Mouse (Mus musculus) intestine, postnatal 0 days (tissue): ENCODE data around the gene Akap5. TPM values are rescaled to one million over a fixed set of nuclear protein-coding genes. Genes with fewer than 3 reads are reported as not detected.

Source experiments
- ATAC-seq: fragments of 200-750 bp; cut with Nextera tagmentation; 2 replicates; pipeline ENCODE4 v1.8.0; 2017; ENCODE audit warnings: mild to moderate bottlenecking, moderate TSS enrichment, moderate library complexity
- H3K27ac ChIP-seq: fragments of 300-500 bp; sonication (generic); 2 replicates; pipeline ENCODE4 v1.5.1; 2014; ENCODE audit warnings: mild to moderate bottlenecking, low read depth, low read length, moderate library complexity
- H3K27me3 ChIP-seq: fragments of 300-500 bp; sonication (generic); replicated peaks from 2 replicates; pipeline ENCODE4 v1.6.1; 2014; ENCODE audit warnings: low read length, mixed read lengths; ENCODE audit not compliant: control insufficient read depth, insufficient read depth
- H3K36me3 ChIP-seq: fragments of 300-500 bp; sonication (generic); 2 replicates; pipeline ENCODE4 v1.6.1; 2014; ENCODE audit warnings: mild to moderate bottlenecking, moderate library complexity; ENCODE audit not compliant: control insufficient read depth, insufficient read depth
- H3K4me1 ChIP-seq: fragments of 300-500 bp; sonication (generic); replicated peaks from 2 replicates; pipeline ENCODE4 v1.6.1; 2014; ENCODE audit warnings: antibody characterized with exemption, low read length, mixed read lengths; ENCODE audit not compliant: control insufficient read depth, insufficient read depth
- H3K4me2 ChIP-seq: fragments of 300-500 bp; sonication (generic); replicated peaks from 2 replicates; pipeline ENCODE4 v1.6.1; 2014; ENCODE audit warnings: low read depth, mild to moderate bottlenecking, moderate library complexity
- H3K4me3 ChIP-seq: fragments of 300-500 bp; sonication (generic); 2 replicates; pipeline ENCODE4 v1.5.1; 2014; ENCODE audit warnings: low read depth, low read length
- H3K9ac ChIP-seq: fragments of 300-500 bp; sonication (generic); 2 replicates; pipeline ENCODE4 v1.6.1; 2014; ENCODE audit warnings: mild to moderate bottlenecking, low read depth, low read length
- H3K9me3 ChIP-seq: fragments of 300-500 bp; sonication (generic); 2 replicates; pipeline ENCODE4 v1.6.1; 2016; ENCODE audit warnings: mixed run types; ENCODE audit not compliant: control insufficient read depth
- CTCF ChIP-seq: sonication (generic); IDR thresholded peaks from 2 replicates; pipeline ENCODE4 v1.5.1; 2016; ENCODE audit warnings: low read depth, mild to moderate bottlenecking, control low read depth, antibody characterized with exemption, moderate library complexity
- WGBS: fragments of 180-500 bp; shearing (Covaris S2); extraction: QIAGEN DNeasy Blood & Tissue Kit; methylation state at CpG from one replicate; pipeline ENCODE4 v1.1.7; 2014; 5-methylcytosine and 5-hydroxymethylcytosine counted together
- polyA plus RNA-seq: library from polyadenylated mRNA; unstranded; fragments of >200 nt; fragmentation: Nextera tagmentation; extraction: Ambion mirVana; gene quantifications from 2 replicates; pipeline ENCODE4 v1.2.1, GENCODE M21; 2015

The Akap5 gene
- polyA plus RNA-seq, 1 experiment from 2014 or later: 0.85 TPM

DNA sequence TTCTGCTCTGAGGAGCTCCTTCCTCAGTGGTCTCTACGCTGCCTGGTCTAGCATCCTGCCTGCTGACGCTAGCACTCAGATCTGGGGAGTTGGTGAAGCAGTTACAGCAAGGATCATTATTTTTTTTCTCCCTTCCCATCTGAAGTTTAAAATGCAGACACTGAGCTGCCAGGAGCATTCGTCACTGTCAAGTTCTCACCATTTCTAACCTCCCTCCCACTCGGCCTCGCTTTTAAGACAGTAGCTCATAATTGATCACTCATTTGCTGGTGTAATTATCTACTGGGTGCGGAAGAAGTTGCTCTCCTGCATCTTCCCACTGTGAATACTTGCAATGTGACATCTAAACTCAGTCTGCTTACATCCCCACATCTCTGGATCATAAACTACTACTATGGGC is 39.3 kb upstream of the Akap5 start:
- 85% methylated on average over 6 of the region's 6 CpGs for WGBS

DNA sequence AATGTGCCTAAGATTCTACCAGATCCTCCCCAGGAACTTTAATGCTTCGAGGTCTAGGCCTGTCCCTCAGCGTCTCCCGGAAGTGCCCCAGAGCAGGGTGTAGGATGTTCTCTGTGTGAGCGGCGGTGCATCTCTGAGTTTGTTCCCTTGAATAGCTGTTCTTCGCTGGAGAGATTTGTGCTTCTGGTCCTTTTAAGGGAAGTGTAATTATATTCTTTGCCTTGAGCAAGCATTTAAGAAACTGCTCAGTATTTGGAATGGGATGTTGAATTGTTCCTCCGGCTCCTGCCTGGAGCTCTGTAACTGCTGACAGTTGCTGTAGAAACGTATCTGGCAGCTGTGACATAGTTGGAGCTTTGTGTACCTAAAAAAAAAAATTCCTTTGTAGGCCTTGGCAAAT is 36.7 kb upstream of the Akap5 start:
- H3K9ac ChIP-seq: no peak overlapping the region
- no peak for ATAC-seq
- no peak for TF ChIP-seq CTCF
- H3K9me3 ChIP-seq: no peaks in the 10 kb centered on the region
- peaks cover 51% of the 10 kb centered on the region for H3K36me3 ChIP-seq
- H3K27ac ChIP-seq: no peak overlapping the region
- no peak overlapping the region for H3K4me2 ChIP-seq
- no peaks in the 10 kb centered on the region for H3K27me3 ChIP-seq
- H3K4me3 ChIP-seq: no peak overlapping the region
- no peaks in the 10 kb centered on the region for H3K4me1 ChIP-seq
- WGBS: 80% methylated on average over 8 of the region's 8 CpGs

More for the DNA sequence above, 39.3 kb upstream of the Akap5 start:
- Histone ChIP-seq H3K27ac (no peak overlapping the region), H3K9ac (no peak overlapping the region), H3K4me2 (no peak overlapping the region), H3K4me1 (no peaks in the 10 kb centered on the region), H3K36me3 (peaks cover 36% of the 10 kb centered on the region), H3K27me3 (no peaks in the 10 kb centered on the region), H3K9me3 (no peaks in the 10 kb centered on the region), H3K4me3 (no peak overlapping the region)
- ATAC-seq: no peak
- no peak for TF ChIP-seq CTCF

DNA sequence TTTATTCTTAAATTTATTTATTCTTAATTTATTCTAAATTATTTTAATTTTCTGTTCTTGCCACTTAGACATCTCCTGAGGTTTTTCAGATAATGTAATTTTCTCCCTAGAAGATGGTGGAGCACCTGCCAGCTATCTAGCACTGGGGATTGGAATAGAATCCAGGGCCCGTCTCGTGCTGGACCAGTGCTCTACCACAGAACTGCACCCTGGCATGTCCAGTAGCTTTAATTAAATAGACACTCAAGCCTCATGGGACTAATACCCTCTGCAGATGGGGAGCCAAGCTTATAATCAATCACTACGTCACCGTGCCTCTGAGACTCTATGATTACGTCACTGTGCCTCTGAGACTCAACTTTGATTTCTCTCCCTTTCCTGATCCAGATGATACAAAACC is 36.2 kb upstream of the Akap5 start:
- no peak for TF ChIP-seq CTCF
- Histone ChIP-seq H3K27ac (no peak overlapping the region), H3K4me1 (no peaks in the 10 kb centered on the region), H3K4me3 (no peak overlapping the region), H3K9me3 (no peaks in the 10 kb centered on the region), H3K9ac (no peak overlapping the region), H3K4me2 (no peak overlapping the region), H3K27me3 (no peaks in the 10 kb centered on the region), H3K36me3 (peaks cover 46% of the 10 kb centered on the region)
- ATAC-seq: no peak
- 85% methylated on average over 5 of the region's 5 CpGs for whole genome bisulfite sequencing

DNA sequence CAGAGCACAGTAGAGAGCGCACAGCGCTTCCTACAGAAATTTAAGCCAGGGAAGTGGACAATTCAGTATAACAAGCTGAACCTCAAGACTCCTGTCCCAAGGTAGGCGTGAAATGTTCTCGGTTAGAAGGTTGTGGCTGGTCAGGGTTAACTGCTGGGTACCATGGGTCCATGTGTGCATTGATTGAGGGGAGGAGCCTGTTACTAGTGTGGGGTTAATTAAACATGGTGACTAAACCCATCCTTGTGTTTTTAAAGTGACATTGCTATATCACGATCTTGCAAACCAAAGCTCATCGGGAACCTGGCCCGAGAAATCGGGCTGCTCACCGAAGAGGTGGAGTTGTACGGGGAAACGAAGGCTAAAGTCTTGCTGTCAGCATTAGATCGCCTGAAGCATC is 35.3 kb upstream of the Akap5 start:
- Histone ChIP-seq H3K9me3 (no peaks in the 10 kb centered on the region), H3K27ac (no peak overlapping the region), H3K9ac (no peak overlapping the region), H3K4me1 (no peaks in the 10 kb centered on the region), H3K27me3 (no peaks in the 10 kb centered on the region), H3K4me2 (no peak overlapping the region), H3K36me3 (peaks cover 43% of the 10 kb centered on the region), H3K4me3 (no peak overlapping the region)
- no peak for ATAC-seq
- 93% methylated on average over 12 of the region's 12 CpGs for WGBS
- no peak for TF ChIP-seq CTCF

DNA sequence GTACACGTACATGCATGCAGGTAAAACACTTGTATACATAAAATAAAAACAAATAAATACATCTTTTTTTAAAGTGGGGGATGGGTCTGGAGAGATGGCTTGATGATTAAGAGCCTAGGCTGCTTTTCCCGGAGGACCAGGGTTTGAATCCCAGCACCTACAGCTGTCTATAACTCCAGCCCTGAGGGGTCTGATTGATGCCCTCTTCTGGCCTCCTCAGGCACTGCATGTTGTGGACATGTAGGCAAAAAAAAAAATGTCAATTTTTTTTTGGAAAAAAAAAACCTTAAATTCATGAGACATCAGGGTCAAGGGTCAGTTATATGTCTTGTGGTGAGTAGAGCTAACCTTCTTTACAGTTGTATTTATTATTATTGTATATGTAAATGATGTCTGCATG is 34.4 kb upstream of the Akap5 start:
- Histone ChIP-seq H3K4me2 (no peak overlapping the region), H3K36me3 (peaks cover 48% of the 10 kb centered on the region), H3K9me3 (no peaks in the 10 kb centered on the region), H3K27me3 (no peaks in the 10 kb centered on the region), H3K9ac (no peak overlapping the region), H3K4me3 (no peak overlapping the region), H3K4me1 (no peaks in the 10 kb centered on the region), H3K27ac (no peak overlapping the region)
- TF ChIP-seq CTCF: peak; percentile 50
- 94% methylated on average over 2 of the region's 2 CpGs for WGBS
- no peak for ATAC-seq

DNA sequence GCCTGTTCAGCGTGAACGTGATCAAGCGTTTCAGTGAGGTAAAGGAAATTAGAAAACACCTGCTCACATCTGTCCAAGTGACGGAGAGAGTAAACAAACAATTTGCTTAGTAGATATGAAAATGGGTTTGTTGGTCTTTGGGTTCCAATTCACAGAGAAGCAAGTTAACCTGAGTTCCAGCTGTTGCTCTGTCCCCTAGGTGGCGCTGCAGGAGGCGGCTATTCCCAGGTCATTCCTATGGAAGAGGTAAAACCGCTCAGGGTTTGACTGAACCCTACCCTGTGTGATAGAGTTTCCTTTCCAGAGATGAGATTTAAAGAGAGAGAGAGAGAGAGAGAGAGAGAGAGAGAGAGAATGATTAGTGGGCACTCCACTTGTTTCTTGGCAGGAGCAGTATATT is 31.5 kb upstream of the Akap5 start:
- no peaks in the 10 kb centered on the region for H3K27me3 ChIP-seq
- no peak overlapping the region for H3K9ac ChIP-seq
- H3K4me3 ChIP-seq: no peak overlapping the region
- no peaks in the 10 kb centered on the region for H3K4me1 ChIP-seq
- H3K9me3 ChIP-seq: no peaks in the 10 kb centered on the region
- no peak overlapping the region for H3K4me2 ChIP-seq
- TF ChIP-seq CTCF: peak; percentile 85
- ATAC-seq: no peak
- WGBS: 45% methylated on average over 7 of the region's 7 CpGs
- H3K36me3 ChIP-seq: peaks cover 66% of the 10 kb centered on the region
- no peak overlapping the region for H3K27ac ChIP-seq

DNA sequence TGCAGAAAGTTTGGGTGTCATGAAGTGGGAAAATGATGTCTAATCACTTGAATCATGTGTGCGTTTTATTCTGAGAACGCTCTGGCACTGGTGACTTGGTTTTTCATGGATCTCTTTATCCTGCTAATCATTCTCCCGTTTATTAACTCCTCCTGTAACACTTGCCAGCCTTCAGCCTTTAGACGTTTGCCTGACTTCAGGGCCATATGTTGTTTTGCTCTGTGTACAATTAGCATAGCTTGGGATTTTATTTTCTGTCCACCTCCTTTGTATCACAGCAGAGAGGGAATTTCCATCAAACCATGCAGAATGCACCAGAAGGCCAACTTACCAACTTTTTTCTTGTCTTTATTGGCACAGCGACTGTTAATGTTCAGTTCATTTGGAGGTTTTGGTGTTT is 26.9 kb upstream of the Akap5 start:
- Histone ChIP-seq H3K4me3 (no peak overlapping the region), H3K36me3 (peaks cover 63% of the 10 kb centered on the region), H3K27ac (no peak overlapping the region), H3K27me3 (no peaks in the 10 kb centered on the region), H3K4me1 (no peaks in the 10 kb centered on the region), H3K9me3 (no peaks in the 10 kb centered on the region), H3K9ac (no peak overlapping the region), H3K4me2 (no peak overlapping the region)
- ATAC-seq: no peak
- 87% methylated on average over 5 of the region's 5 CpGs for WGBS
- TF ChIP-seq CTCF: no peak
